Mouse (Mus musculus): Measurements from ENCODE around the gene Dscaml1. TPM values are rescaled to one million over a fixed set of nuclear protein-coding genes. Genes with fewer than 3 reads are reported as not detected.
A peak's percentile ranks its signal among the peaks of the same experiment; 100 is the strongest.

The Dscaml1 gene
- polyA plus RNA-seq, 1 experiment from 2014 or later = 27.9 TPM

DNA sequence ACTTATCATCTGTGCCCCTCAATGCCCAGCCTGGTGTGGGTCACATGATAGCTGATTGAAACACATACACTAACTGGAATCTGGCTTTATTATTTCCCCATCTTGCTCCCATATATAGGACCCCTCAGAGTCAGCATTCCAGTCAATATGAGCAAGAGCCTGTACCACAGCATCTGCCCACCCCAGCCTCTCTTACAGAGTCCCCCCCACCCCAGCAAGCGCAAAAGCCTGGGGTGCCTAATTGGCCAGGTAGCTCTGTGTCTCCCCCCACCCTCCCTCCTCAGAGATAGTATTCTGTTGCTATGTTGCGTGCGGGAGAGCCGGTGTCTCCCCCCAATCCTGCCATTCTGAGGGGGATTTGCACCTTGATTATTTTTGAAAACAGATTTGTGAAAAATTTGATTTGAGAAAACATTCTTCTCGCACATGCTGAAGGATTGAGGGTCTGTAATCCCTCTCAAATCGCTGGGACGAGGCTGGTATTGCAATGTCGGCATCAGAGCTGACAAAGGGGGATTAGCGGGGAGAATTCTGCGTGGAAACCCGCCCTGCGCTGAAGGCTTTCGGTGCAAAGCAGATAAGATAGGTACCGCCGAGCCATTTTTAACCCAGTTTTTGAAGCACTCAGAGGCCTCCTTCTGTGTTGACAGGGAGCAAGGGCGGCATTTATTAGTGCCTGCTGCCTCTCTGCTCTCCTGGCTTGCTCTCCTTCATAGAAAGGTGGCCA, 153.8 kb downstream of the Dscaml1 start:
- Histone ChIP-seq H3K4me2 (ENCODE audit: low read length) (no peak overlapping the region), H3K9ac (replicated peaks; ENCODE audit: low read depth, low read length) (peak overlapping the region; percentile 18; the same call in 1 of the 2 replicates), H3K9me3 (ENCODE audit: control insufficient read depth, low read length) (no peaks in the 10 kb centered on the region), H3K4me1 (replicated peaks; ENCODE audit: control insufficient read depth, insufficient read depth, low read length) (peaks cover 12% of the 10 kb centered on the region), H3K36me3 (ENCODE audit: control insufficient read depth, insufficient read depth) (no peaks in the 10 kb centered on the region), H3K27ac (ENCODE audit: low read length) (peak overlapping the region; percentile 13; the same call in 1 of the 2 replicates), H3K4me3 (replicated peaks; ENCODE audit: low read length) (no peak overlapping the region), H3K27me3 (replicated peaks; ENCODE audit: control insufficient read depth, insufficient read depth, low read length) (no peaks in the 10 kb centered on the region)
- 59% methylated on average over 16 of the region's 16 CpGs for WGBS
- no peak for ATAC-seq

DNA sequence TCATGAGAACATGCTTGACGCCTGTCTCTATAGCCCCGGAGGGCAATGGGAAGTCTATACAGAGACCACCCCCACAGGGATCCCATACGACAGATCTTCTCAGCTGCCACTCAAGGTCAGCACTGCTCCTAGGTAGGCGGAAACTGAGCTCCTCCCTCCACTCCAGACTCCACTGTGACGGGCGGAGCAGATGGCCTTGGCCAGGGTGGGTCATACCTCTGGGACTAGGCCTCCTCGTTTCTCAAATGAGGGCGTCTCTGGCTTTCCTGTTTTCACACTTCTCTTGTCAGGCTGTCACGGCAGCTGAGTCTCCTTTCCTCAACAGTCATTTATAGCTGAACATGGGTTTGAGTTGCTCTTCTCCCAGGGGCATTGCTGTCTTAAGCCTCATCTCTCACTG, 160.0 kb downstream of the Dscaml1 start:
- H3K27ac ChIP-seq (ENCODE audit: low read length) = no peak overlapping the region
- ATAC-seq = no peak
- no peak overlapping the region for H3K4me2 ChIP-seq (ENCODE audit: low read length)

DNA sequence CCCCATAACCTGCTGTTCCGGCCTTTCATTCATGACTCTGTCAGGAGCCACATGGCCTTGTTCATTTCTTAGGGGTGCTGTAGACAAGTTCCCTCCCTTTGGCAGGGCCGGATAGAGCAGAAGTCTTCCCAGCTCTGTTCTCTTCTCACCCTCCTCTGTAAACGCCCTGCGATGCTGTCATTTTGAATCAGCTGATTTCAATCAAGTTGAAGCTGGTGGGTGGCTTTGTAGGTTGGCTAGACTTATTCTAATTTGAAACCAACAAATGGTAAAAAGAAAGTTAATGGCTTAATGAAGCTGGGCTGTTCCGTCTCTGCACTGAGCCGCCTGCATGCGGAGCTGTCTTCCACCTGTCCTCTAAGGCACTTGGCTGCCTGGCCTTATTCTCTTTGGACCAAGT, 161.3 kb downstream of the Dscaml1 start:
- Histone ChIP-seq H3K9me3 (ENCODE audit: control insufficient read depth, low read length) (no peaks in the 10 kb centered on the region), H3K9ac (replicated peaks; ENCODE audit: low read depth, low read length) (no peak overlapping the region), H3K4me3 (replicated peaks; ENCODE audit: low read length) (no peak overlapping the region), H3K4me1 (replicated peaks; ENCODE audit: control insufficient read depth, insufficient read depth, low read length) (peaks cover 14% of the 10 kb centered on the region), H3K36me3 (ENCODE audit: control insufficient read depth, insufficient read depth) (no peaks in the 10 kb centered on the region), H3K4me2 (ENCODE audit: low read length) (no peak overlapping the region), H3K27me3 (replicated peaks; ENCODE audit: control insufficient read depth, insufficient read depth, low read length) (no peaks in the 10 kb centered on the region), H3K27ac (ENCODE audit: low read length) (no peak overlapping the region)
- ATAC-seq = no peak
- 61% methylated on average over 7 of the region's 7 CpGs for WGBS

More for the DNA sequence above, 160.0 kb downstream of the Dscaml1 start:
- Histone ChIP-seq H3K4me3 (replicated peaks; ENCODE audit: low read length) (no peak overlapping the region), H3K36me3 (ENCODE audit: control insufficient read depth, insufficient read depth) (no peaks in the 10 kb centered on the region), H3K27me3 (replicated peaks; ENCODE audit: control insufficient read depth, insufficient read depth, low read length) (no peaks in the 10 kb centered on the region), H3K9me3 (ENCODE audit: control insufficient read depth, low read length) (no peaks in the 10 kb centered on the region), H3K4me1 (replicated peaks; ENCODE audit: control insufficient read depth, insufficient read depth, low read length) (peaks cover 9% of the 10 kb centered on the region), H3K9ac (replicated peaks; ENCODE audit: low read depth, low read length) (no peak overlapping the region)
- 57% methylated on average over 9 of the region's 9 CpGs for WGBS

DNA sequence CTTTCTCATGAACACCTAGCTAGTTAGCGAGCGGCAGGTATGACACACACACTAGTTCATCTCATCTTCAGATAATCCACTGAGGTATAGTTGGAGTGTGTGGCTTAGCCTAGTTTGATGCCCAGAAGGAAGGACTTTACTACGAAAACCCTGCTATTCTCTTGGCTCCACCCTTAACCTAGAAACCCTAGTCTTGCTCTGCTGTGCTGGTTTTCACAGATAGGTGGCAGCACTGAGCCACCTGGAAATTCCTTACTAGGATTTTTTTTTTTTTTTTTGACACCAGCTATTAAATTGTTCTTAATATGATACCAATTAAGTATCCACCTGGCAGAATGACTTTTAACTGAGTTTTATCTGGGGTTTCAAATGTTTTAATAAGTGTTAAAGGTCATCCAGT, 163.4 kb downstream of the Dscaml1 start:
- no peak for ATAC-seq
- no peak overlapping the region for H3K4me3 ChIP-seq (replicated peaks; ENCODE audit: low read length)
- no peak overlapping the region for H3K27ac ChIP-seq (ENCODE audit: low read length)
- peaks cover 18% of the 10 kb centered on the region for H3K4me1 ChIP-seq (replicated peaks; ENCODE audit: control insufficient read depth, insufficient read depth, low read length)
- no peak overlapping the region for H3K4me2 ChIP-seq (ENCODE audit: low read length)
- H3K36me3 ChIP-seq (ENCODE audit: control insufficient read depth, insufficient read depth) = no peaks in the 10 kb centered on the region
- WGBS = 78% methylated on average over 3 of the region's 3 CpGs
- H3K9ac ChIP-seq (replicated peaks; ENCODE audit: low read depth, low read length) = no peak overlapping the region
- no peaks in the 10 kb centered on the region for H3K27me3 ChIP-seq (replicated peaks; ENCODE audit: control insufficient read depth, insufficient read depth, low read length)
- H3K9me3 ChIP-seq (ENCODE audit: control insufficient read depth, low read length) = no peaks in the 10 kb centered on the region

DNA sequence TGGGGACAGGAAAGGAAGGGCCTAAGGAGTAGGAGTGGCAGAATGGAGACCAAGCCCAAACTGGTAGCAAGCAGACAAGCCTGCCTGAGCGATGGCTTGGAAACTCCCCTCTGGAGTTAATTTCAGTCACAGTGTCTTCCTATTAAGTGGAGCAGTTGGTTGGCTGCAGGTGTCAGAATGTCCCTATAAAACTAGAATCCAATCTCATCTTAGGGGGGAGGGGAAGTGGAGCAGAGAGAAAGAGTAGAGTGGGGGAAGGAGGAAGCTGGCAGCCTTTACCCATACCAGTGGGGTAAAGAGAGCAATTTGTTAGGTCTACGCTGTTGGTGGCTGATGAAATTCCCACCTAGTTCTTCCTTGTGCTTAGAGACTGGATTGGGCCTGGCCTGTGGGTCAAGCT, 164.6 kb downstream of the Dscaml1 start:
- no peaks in the 10 kb centered on the region for H3K27me3 ChIP-seq (replicated peaks; ENCODE audit: control insufficient read depth, insufficient read depth, low read length)
- H3K36me3 ChIP-seq (ENCODE audit: control insufficient read depth, insufficient read depth) = no peaks in the 10 kb centered on the region
- no peak overlapping the region for H3K4me3 ChIP-seq (replicated peaks; ENCODE audit: low read length)
- peaks cover 15% of the 10 kb centered on the region for H3K4me1 ChIP-seq (replicated peaks; ENCODE audit: control insufficient read depth, insufficient read depth, low read length)
- H3K9ac ChIP-seq (replicated peaks; ENCODE audit: low read depth, low read length) = no peak overlapping the region
- WGBS = 84% methylated on average over 2 of the region's 2 CpGs
- H3K27ac ChIP-seq (ENCODE audit: low read length) = no peak overlapping the region
- no peaks in the 10 kb centered on the region for H3K9me3 ChIP-seq (ENCODE audit: control insufficient read depth, low read length)
- ATAC-seq = no peak
- H3K4me2 ChIP-seq (ENCODE audit: low read length) = no peak overlapping the region

DNA sequence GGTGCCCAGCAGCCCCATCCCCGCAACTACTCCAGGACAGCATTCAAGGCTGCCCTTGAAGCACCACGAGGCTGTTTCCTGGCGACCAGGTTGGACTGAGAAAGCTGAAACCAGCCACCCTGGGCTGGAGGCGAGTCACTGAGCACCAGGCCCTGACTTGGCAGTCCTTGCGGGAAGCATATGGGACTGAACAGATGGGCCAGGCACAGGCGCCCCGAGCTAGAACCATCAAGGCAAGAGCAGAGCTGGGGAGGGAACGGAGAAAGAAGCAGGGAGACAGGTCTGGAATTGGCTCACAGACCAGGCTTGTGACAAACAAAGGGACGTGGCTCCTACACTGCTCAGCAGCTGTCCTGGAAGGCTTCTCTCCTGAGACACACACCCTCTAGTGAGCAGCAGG, 165.9 kb downstream of the Dscaml1 start:
- Histone ChIP-seq H3K27ac (ENCODE audit: low read length) (peak overlapping the region; percentile 62), H3K36me3 (ENCODE audit: control insufficient read depth, insufficient read depth) (no peaks in the 10 kb centered on the region), H3K9me3 (ENCODE audit: control insufficient read depth, low read length) (no peaks in the 10 kb centered on the region), H3K4me2 (ENCODE audit: low read length) (no peak overlapping the region), H3K4me3 (replicated peaks; ENCODE audit: low read length) (no peak overlapping the region), H3K4me1 (replicated peaks; ENCODE audit: control insufficient read depth, insufficient read depth, low read length) (peaks cover 10% of the 10 kb centered on the region), H3K27me3 (replicated peaks; ENCODE audit: control insufficient read depth, insufficient read depth, low read length) (no peaks in the 10 kb centered on the region), H3K9ac (replicated peaks; ENCODE audit: low read depth, low read length) (no peak overlapping the region; the same call in 1 of the 2 replicates)
- 53% methylated on average over 9 of the region's 9 CpGs for WGBS
- ATAC-seq = peak; percentile 80

DNA sequence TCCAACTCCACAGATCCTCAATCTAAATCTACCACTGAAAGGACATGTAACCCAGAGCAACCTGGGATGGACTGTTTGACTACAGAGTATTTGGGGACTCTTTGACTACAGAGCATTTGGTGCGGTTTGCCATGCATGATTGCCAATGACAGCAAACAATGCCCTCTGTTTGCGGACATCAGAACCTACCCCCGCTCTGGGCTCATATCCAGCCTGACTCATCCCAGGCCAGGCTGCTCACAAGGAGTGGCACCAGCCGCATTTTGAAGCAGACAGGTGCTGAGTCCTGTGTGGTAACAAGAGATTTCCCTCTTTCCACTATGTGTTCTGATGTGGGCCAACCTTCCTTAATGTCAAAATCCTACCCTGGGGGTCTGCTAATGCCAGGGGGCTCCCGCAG, 171.7 kb downstream of the Dscaml1 start:
- H3K27me3 ChIP-seq (replicated peaks; ENCODE audit: control insufficient read depth, insufficient read depth, low read length) = no peaks in the 10 kb centered on the region
- H3K9ac ChIP-seq (replicated peaks; ENCODE audit: low read depth, low read length) = no peak overlapping the region
- no peaks in the 10 kb centered on the region for H3K9me3 ChIP-seq (ENCODE audit: control insufficient read depth, low read length)
- H3K27ac ChIP-seq (ENCODE audit: low read length) = no peak overlapping the region
- no peak overlapping the region for H3K4me3 ChIP-seq (replicated peaks; ENCODE audit: low read length)
- no peak overlapping the region for H3K4me2 ChIP-seq (ENCODE audit: low read length)
- H3K36me3 ChIP-seq (ENCODE audit: control insufficient read depth, insufficient read depth) = no peaks in the 10 kb centered on the region
- WGBS = 58% methylated on average over 5 of the region's 5 CpGs
- no peak for ATAC-seq
- H3K4me1 ChIP-seq (replicated peaks; ENCODE audit: control insufficient read depth, insufficient read depth, low read length) = 0 out of 2 replicates have a peak, but pooled peaks cover 11% of the 10 kb centered on the region

DNA sequence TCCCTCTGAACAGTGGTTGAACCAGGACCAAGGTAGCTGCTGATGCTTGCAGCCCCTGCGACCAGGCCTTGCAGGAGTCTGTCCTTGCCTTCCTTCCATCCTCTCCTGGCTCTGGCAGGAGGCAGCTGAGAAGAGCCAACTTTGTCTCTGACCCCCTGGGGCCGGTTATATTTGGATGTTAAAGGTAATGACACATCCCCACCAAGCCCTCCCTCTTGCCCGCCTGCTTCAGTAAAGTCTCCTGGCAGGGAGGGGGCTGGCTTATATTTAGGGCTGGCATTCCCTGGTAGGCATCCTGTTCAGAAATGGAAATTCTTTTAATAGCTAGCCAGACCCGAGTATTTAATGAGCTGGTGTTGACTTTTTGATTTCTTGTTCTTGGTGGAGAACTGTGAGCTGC, 172.9 kb downstream of the Dscaml1 start:
- H3K9me3 ChIP-seq (ENCODE audit: control insufficient read depth, low read length) = no peaks in the 10 kb centered on the region
- H3K4me1 ChIP-seq (replicated peaks; ENCODE audit: control insufficient read depth, insufficient read depth, low read length) = 0 out of 2 replicates have a peak, but pooled peaks cover 11% of the 10 kb centered on the region
- H3K36me3 ChIP-seq (ENCODE audit: control insufficient read depth, insufficient read depth) = no peaks in the 10 kb centered on the region
- H3K9ac ChIP-seq (replicated peaks; ENCODE audit: low read depth, low read length) = no peak overlapping the region
- H3K4me2 ChIP-seq (ENCODE audit: low read length) = no peak overlapping the region
- H3K4me3 ChIP-seq (replicated peaks; ENCODE audit: low read length) = no peak overlapping the region
- no peak for ATAC-seq
- WGBS = 49% methylated on average over 4 of the region's 4 CpGs
- no peaks in the 10 kb centered on the region for H3K27me3 ChIP-seq (replicated peaks; ENCODE audit: control insufficient read depth, insufficient read depth, low read length)
- no peak overlapping the region for H3K27ac ChIP-seq (ENCODE audit: low read length)

DNA sequence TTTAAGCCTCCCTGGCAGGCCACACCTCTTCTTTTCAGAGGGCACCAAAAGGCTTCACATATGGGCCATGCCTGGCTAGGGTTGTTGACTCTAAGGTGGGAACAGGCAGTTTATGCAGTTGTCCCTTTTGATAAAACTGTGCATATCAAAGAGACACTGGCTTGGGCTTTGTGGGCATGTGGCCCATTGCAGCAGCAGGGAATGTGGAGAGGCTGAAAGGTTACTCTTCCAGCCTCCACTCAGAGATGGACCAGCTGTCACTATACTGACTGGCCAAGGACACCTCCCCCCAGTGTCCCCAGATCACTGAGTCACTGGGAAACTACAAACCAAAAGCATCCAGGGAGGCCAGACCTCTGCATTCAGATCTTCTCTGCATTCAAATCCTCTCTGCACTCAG, 180.9 kb downstream of the Dscaml1 start:
- Histone ChIP-seq H3K9me3 (ENCODE audit: control insufficient read depth, low read length) (no peaks in the 10 kb centered on the region), H3K4me2 (ENCODE audit: low read length) (no peak overlapping the region), H3K4me3 (replicated peaks; ENCODE audit: low read length) (no peak overlapping the region), H3K36me3 (ENCODE audit: control insufficient read depth, insufficient read depth) (no peaks in the 10 kb centered on the region), H3K4me1 (replicated peaks; ENCODE audit: control insufficient read depth, insufficient read depth, low read length) (peaks cover 42% of the 10 kb centered on the region), H3K9ac (replicated peaks; ENCODE audit: low read depth, low read length) (no peak overlapping the region), H3K27ac (ENCODE audit: low read length) (peak overlapping the region; percentile 85), H3K27me3 (replicated peaks; ENCODE audit: control insufficient read depth, insufficient read depth, low read length) (no peaks in the 10 kb centered on the region)
- ATAC-seq = no peak
